9 mouse cellular contexts compared by ENCODE assay signal in genomic region chr8:45381963-45382347, GRCm38 (mm10). TPM values are rescaled to one million over a fixed set of nuclear protein-coding genes. Genes with fewer than 3 reads are reported as not detected.
DNase-seq lines count a peak whose midpoint lies in the region; ATAC-seq and TF ChIP-seq lines count a peak whose summit lies in the region.
"Had no signal": no experiment of that assay in that cellular context is flagged by ENCODE, and none has a peak within 500 bp of the region (broad histone marks: within the 10 kb centered on the region; RNA-seq: fewer than 3 reads in every experiment).

Gene Fam149a (minus strand): TSS chr8:45382291.

- no peak for DNase-seq in cerebellum, adult 9-10 months
- peak; percentile 40 for DNase-seq in lung, embryonic 14.5 days
- DNase-seq in lung, postnatal 4 days, result no peak
- peak in 1 of 2 experiments; percentile 22 for DNase-seq in layer of hippocampus, postnatal 10 days (ENCODE audit: low spot score in 2 of 2)
- no peak for DNase-seq in thymus, postnatal 10 days (ENCODE audit: low spot score in 2 of 2)
- no peak for DNase-seq in right cerebral cortex, postnatal 4 days

- H3K9ac ChIP-seq in lung, embryonic 14.5 days, result peak within 1 kb of the TSS; percentile 32
- peak within 1 kb of the TSS; percentile 72 for H3K9ac ChIP-seq in midbrain, embryonic 16.5 days (ENCODE audit: low read depth, low read length)

- ATAC-seq in cerebellum, adult (ENCODE audit: insufficient number of reproducible peaks, low FRiP score, low TSS enrichment), result 0 out of 2 replicates have a peak, but pooled peaks have one; percentile 9
- ATAC-seq in lung, embryonic 14.5 days (ENCODE audit: insufficient read depth), result peak; percentile 68; the same call in 1 of the 2 replicates
- ATAC-seq in midbrain, embryonic 16.5 days, result peak; percentile 78

- 3% methylated on average over 6 of the region's 6 CpGs for WGBS in lung, embryonic 14.5 days
- 0% methylated on average over 6 of the region's 6 CpGs for WGBS in midbrain, embryonic 16.5 days

- H3K4me1 ChIP-seq in lung, embryonic 14.5 days (ENCODE audit: insufficient read depth), result peaks cover 9% of the 10 kb centered on the region
- H3K4me1 ChIP-seq in midbrain, embryonic 16.5 days (ENCODE audit: control insufficient read depth, insufficient read depth, low read length), result peaks cover 12% of the 10 kb centered on the region

- peak within 1 kb of the TSS; percentile 71 for H3K4me2 ChIP-seq in lung, embryonic 14.5 days
- peak within 1 kb of the TSS; percentile 94 for H3K4me2 ChIP-seq in midbrain, embryonic 16.5 days (ENCODE audit: low read length)

- TF ChIP-seq CTCF in lung, embryonic 14.5 days (IDR thresholded peaks at IDR 0.05; ENCODE audit: low read depth), result no peak

- no peaks in the 10 kb centered on the region for H3K36me3 ChIP-seq in lung, embryonic 14.5 days (ENCODE audit: insufficient read depth)
- no peaks in the 10 kb centered on the region for H3K36me3 ChIP-seq in midbrain, embryonic 16.5 days (ENCODE audit: control insufficient read depth, insufficient read depth, low read length)

- H3K27ac ChIP-seq in lung, embryonic 14.5 days (ENCODE audit: low read depth), result no peak within 1 kb of the TSS
- peak within 1 kb of the TSS; percentile 11; the same call in 1 of the 2 replicates for H3K27ac ChIP-seq in midbrain, embryonic 16.5 days (ENCODE audit: low read length)

- no peaks in the 10 kb centered on the region for H3K9me3 ChIP-seq in lung, embryonic 14.5 days (ENCODE audit: low read depth, low read length)
- no peaks in the 10 kb centered on the region for H3K9me3 ChIP-seq in midbrain, embryonic 16.5 days (replicated peaks; ENCODE audit: control insufficient read depth, low read length, poor library complexity, severe bottlenecking)

- peak within 1 kb of the TSS; percentile 32 for H3K4me3 ChIP-seq in lung, embryonic 14.5 days (ENCODE audit: low read depth, low read length)
- H3K4me3 ChIP-seq in midbrain, embryonic 16.5 days (ENCODE audit: low read depth, low read length), result peak within 1 kb of the TSS; percentile 49
- H3K4me3 ChIP-seq: erythroblast, embryonic 14.5 days had no signal

- H3K27me3 ChIP-seq in lung, embryonic 14.5 days (ENCODE audit: insufficient read depth, low read length), result peaks cover 10% of the 10 kb centered on the region
- no peaks in the 10 kb centered on the region; the same call in 1 of the 2 replicates for H3K27me3 ChIP-seq in midbrain, embryonic 16.5 days (ENCODE audit: control insufficient read depth, insufficient read depth, low read depth, low read length)

RNA-seq across cellular contexts. Expression of gene Fam149a, which starts in this region (rescaled TPM):
- polyA plus RNA-seq in lung, embryonic 14.5 days (2014; fragmentation: Nextera tagmentation; extraction: Ambion mirVana), result 19.0 and 19.1 TPM in 2 replicates
- 10 to 100 TPM; 21.8 to 22.8 TPM for total RNA-seq in layer of hippocampus, postnatal 10 days (2021)
- 11.5 and 12.9 TPM in 2 replicates for polyA plus RNA-seq in midbrain, embryonic 16.5 days (2015; fragmentation: Nextera tagmentation; extraction: Ambion mirVana)

Comparison
In these comparisons a context has a peak if more than half of its experiments do, and no peak if none do; other contexts are left out.
1. ATAC-seq: peak in every context shown above with its lines; median percentile 78 in midbrain, embryonic 16.5 days; 68 in lung, embryonic 14.5 days; 9 in cerebellum, adult.